ENCODE assay signal across 8 mouse cellular contexts in the genomic region with DNA sequence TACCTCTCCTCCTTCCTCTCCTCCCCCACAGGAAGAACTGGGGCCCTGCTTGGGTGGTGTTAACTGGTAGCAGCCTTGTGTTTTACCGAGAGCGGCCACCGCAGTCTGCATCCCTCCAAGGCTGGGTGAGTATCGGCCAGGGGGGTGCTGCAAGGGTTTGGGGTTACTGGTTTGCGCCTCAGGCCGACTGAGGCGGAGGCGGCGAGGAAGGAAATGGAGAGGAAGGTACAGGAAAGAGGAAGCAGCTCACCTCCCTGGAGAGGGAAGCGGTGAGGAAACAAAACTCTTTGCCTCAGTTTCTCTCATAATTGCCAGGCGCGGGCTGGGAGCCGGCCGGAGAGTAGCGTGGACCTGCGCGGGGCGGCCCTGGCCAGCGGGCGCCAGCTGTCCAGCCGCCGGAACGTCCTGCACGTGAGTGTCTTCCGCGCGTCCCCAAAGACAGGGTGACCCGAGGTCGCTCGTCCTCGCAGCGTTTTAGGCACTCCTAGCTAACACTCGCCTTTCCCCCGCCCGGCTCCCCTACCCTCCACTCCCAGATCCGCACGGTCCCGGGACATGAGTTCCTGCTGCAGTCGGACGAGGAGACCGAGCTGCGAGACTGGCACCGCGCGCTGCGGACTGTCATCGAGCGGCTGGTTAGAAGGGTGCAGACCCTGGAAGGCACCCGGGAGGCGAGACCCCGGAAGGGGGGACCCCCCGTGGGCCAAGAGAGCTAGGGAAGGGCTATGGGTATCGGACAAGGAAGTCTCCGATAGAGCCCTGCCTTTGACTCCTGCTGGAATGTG. TPM values are rescaled to one million over a fixed set of nuclear protein-coding genes. Genes with fewer than 3 reads are reported as not detected.
DNase-seq lines count a peak whose midpoint lies in the region; ATAC-seq and TF ChIP-seq lines count a peak whose summit lies in the region.

No protein-coding gene starts in this region.

- peaks cover 16% of the 10 kb centered on the region for H3K36me3 ChIP-seq in embryonic facial prominence, embryonic 10.5 days (replicated peaks)
- H3K36me3 ChIP-seq in limb, embryonic 13.5 days = peaks cover 13% of the 10 kb centered on the region

- peak overlapping the region; percentile 43 for H3K4me3 ChIP-seq in layer of hippocampus, adult 2 months
- H3K4me3 ChIP-seq in embryonic facial prominence, embryonic 10.5 days = peak overlapping the region; percentile 63
- H3K4me3 ChIP-seq in limb, embryonic 13.5 days = peak overlapping the region; percentile 56

- TF ChIP-seq CTCF in layer of hippocampus, adult 2 months (conservative IDR thresholded peaks at IDR 0.05) = no peak

- under 1% methylated on average over 54 of the region's 54 CpGs for WGBS in embryonic facial prominence, embryonic 10.5 days
- WGBS in limb, embryonic 13.5 days = under 1% methylated on average over 52 of the region's 54 CpGs

- H3K27ac ChIP-seq in layer of hippocampus, adult 2 months = no peak overlapping the region
- peak overlapping the region; percentile 68 for H3K27ac ChIP-seq in embryonic facial prominence, embryonic 10.5 days (replicated peaks)
- no peak overlapping the region for H3K27ac ChIP-seq in limb, embryonic 13.5 days

- intact Hi-C loops in heart, postnatal 36 days (cut with DNase I) = no loop called here

- H3K4me2 ChIP-seq in limb, embryonic 13.5 days (replicated peaks) = peak overlapping the region; percentile 96

- DNase-seq in layer of hippocampus, adult 2 months (ENCODE audit: low spot score in 2 of 2) = no peak
- no peak for DNase-seq in layer of hippocampus, adult 8-10 months (ENCODE audit: low spot score in 2 of 2)
- peak; percentile 70 for DNase-seq in embryonic facial prominence, embryonic 10.5 days (ENCODE audit: low spot score)
- DNase-seq in heart, postnatal 36 days = peak; percentile 35 to 45
- peak; percentile 70 for DNase-seq in neural tube, embryonic 10.5 days (ENCODE audit: extremely low spot score, low spot score)
- DNase-seq in left cerebral cortex, adult 11 months (ENCODE audit: low spot score) = no peak
- DNase-seq in layer of hippocampus, adult 18-20 months (ENCODE audit: low spot score in 2 of 2) = no peak

- H3K9me3 ChIP-seq in embryonic facial prominence, embryonic 10.5 days = no peaks in the 10 kb centered on the region
- H3K9me3 ChIP-seq in limb, embryonic 13.5 days = no peaks in the 10 kb centered on the region

- peaks cover 96% of the 10 kb centered on the region for H3K27me3 ChIP-seq in embryonic facial prominence, embryonic 10.5 days (replicated peaks; ENCODE audit: low read depth, poor library complexity, severe bottlenecking)
- H3K27me3 ChIP-seq in limb, embryonic 13.5 days = peaks cover 60% of the 10 kb centered on the region

- peaks cover 39% of the 10 kb centered on the region for H3K4me1 ChIP-seq in embryonic facial prominence, embryonic 10.5 days
- peaks cover 16% of the 10 kb centered on the region for H3K4me1 ChIP-seq in limb, embryonic 13.5 days

- peak; percentile 35; the same call in 1 of the 2 replicates for ATAC-seq in limb, embryonic 13.5 days (ENCODE audit: low FRiP score, low read depth)

- H3K9ac ChIP-seq in limb, embryonic 13.5 days = peak overlapping the region; percentile 76

RNA-seq across cellular contexts. Expression of a gene that starts 4.4 kb away (rescaled TPM):
- total RNA-seq in layer of hippocampus, adult 2 months (2021) = under 1 TPM; 0.56 to 0.79 TPM
- total RNA-seq in layer of hippocampus, adult 8-10 months (2022) = 1 to 10 TPM in 3 of 4 experiments, under 1 TPM in 1; 0.60 to 4.6 (median 2.2) TPM
- polyA plus RNA-seq in embryonic facial prominence, embryonic 10.5 days (2016; fragmentation: Nextera tagmentation; extraction: Ambion mirVana) = 2.0 and 2.1 TPM in 2 replicates
- total RNA-seq in heart, postnatal 36 days (2021) = 1 to 10 TPM; 3.1 to 3.6 TPM
- polyA plus RNA-seq in limb, embryonic 13.5 days (2015; fragmentation: Nextera tagmentation; extraction: Ambion mirVana) = 5.2 and 5.4 TPM in 2 replicates
- total RNA-seq in layer of hippocampus, adult 18-20 months (2021) = under 1 TPM; 0.84 to 0.92 TPM

RNA-seq across cellular contexts. Expression of a gene that starts 14.6 kb away (rescaled TPM):
- 10 to 100 TPM; 55.6 to 60.0 TPM for total RNA-seq in layer of hippocampus, adult 2 months (2021)
- 10 to 100 TPM; 56.7 to 65.8 (median 63.9) TPM for total RNA-seq in layer of hippocampus, adult 8-10 months (2022)
- polyA plus RNA-seq in embryonic facial prominence, embryonic 10.5 days (2016; fragmentation: Nextera tagmentation; extraction: Ambion mirVana) = 160 and 175 TPM in 2 replicates
- 10 to 100 TPM; 41.0 to 46.4 TPM for total RNA-seq in heart, postnatal 36 days (2021)
- polyA plus RNA-seq in limb, embryonic 13.5 days (2015; fragmentation: Nextera tagmentation; extraction: Ambion mirVana) = 118 and 122 TPM in 2 replicates
- total RNA-seq in layer of hippocampus, adult 18-20 months (2021) = 10 to 100 TPM; 55.2 to 57.5 TPM

RNA-seq across cellular contexts. Expression of a gene that starts 15.6 kb away (rescaled TPM):
- total RNA-seq in layer of hippocampus, adult 2 months (2021) = 1 to 10 TPM; 2.5 to 3.1 TPM
- 1 to 10 TPM; 2.7 to 4.0 (median 3.7) TPM for total RNA-seq in layer of hippocampus, adult 8-10 months (2022)
- polyA plus RNA-seq in embryonic facial prominence, embryonic 10.5 days (2016; fragmentation: Nextera tagmentation; extraction: Ambion mirVana) = 11.4 and 13.0 TPM in 2 replicates
- 1 to 10 TPM; 1.0 to 2.6 TPM for total RNA-seq in heart, postnatal 36 days (2021)
- 14.8 and 16.5 TPM in 2 replicates for polyA plus RNA-seq in limb, embryonic 13.5 days (2015; fragmentation: Nextera tagmentation; extraction: Ambion mirVana)
- total RNA-seq in layer of hippocampus, adult 18-20 months (2021) = 1 to 10 TPM; 1.5 to 2.0 TPM

RNA-seq across cellular contexts. Expression of a gene that starts 28.0 kb away (rescaled TPM):
- total RNA-seq in layer of hippocampus, adult 2 months (2021) = not detected
- not detected for total RNA-seq in layer of hippocampus, adult 8-10 months (2022)
- 0.04 TPM in 1 of 2 replicates, not detected in the other for polyA plus RNA-seq in embryonic facial prominence, embryonic 10.5 days (2016; fragmentation: Nextera tagmentation; extraction: Ambion mirVana)
- total RNA-seq in heart, postnatal 36 days (2021) = not detected
- polyA plus RNA-seq in limb, embryonic 13.5 days (2015; fragmentation: Nextera tagmentation; extraction: Ambion mirVana) = 0.04 and 0.05 TPM in 2 replicates
- total RNA-seq in layer of hippocampus, adult 18-20 months (2021) = not detected

RNA-seq across cellular contexts. Expression of a gene that starts 37.4 kb away (rescaled TPM):
- total RNA-seq in layer of hippocampus, adult 2 months (2021) = 10 to 100 TPM; 54.3 to 60.6 TPM
- total RNA-seq in layer of hippocampus, adult 8-10 months (2022) = 10 to 100 TPM; 56.3 to 61.6 (median 56.8) TPM
- 11.1 and 12.2 TPM in 2 replicates for polyA plus RNA-seq in embryonic facial prominence, embryonic 10.5 days (2016; fragmentation: Nextera tagmentation; extraction: Ambion mirVana)
- 10 to 100 TPM; 22.0 to 24.2 TPM for total RNA-seq in heart, postnatal 36 days (2021)
- 15.0 and 16.7 TPM in 2 replicates for polyA plus RNA-seq in limb, embryonic 13.5 days (2015; fragmentation: Nextera tagmentation; extraction: Ambion mirVana)
- 10 to 100 TPM; 48.1 to 53.2 TPM for total RNA-seq in layer of hippocampus, adult 18-20 months (2021)

Comparison
In these comparisons a context has a peak if more than half of its experiments do, and no peak if none do; other contexts are left out.
1. DNase-seq: peak in embryonic facial prominence, embryonic 10.5 days (single experiment), heart, postnatal 36 days (2 of 2) and neural tube, embryonic 10.5 days (single experiment); none in layer of hippocampus, adult 2 months (0 of 2), layer of hippocampus, adult 8-10 months (0 of 2), left cerebral cortex, adult 11 months (single experiment) and layer of hippocampus, adult 18-20 months (0 of 2).
2. Peak in every context shown above with its lines, with median percentiles within 50 percentile points of each other: H3K4me3 ChIP-seq.